Mouse (Mus musculus) urinary bladder, adult 2 months (tissue): Measurements from ENCODE around the gene Rela. TPM values are rescaled to one million over a fixed set of nuclear protein-coding genes. Genes with fewer than 3 reads are reported as not detected.
A peak's percentile ranks its signal among the peaks of the same experiment; 100 is the strongest.

Experiments used
- DNase-seq: peaks from one replicate; pipeline ENCODE4 v3.0.0; 2022; ENCODE audit warnings: low spot score
- polyA plus RNA-seq: library from polyadenylated mRNA; depleted of rRNA; stranded (reverse); fragments of >200 nt; gene quantifications from 2 replicates; pipeline ENCODE4 v1.2.3, GENCODE M21; 2012

Rela gene
- polyA plus RNA-seq, 1 experiment, result 58.3 TPM

- no peak for DNase-seq
These were observed 1.2 kb upstream of the Rela start for GRCm38 (mm10) chr19:5636036-5636570.

GRCm38 (mm10) chr19:5636571-5637041 is 677 bp upstream of the Rela start:
- DNase-seq, result no peak

GRCm38 (mm10) chr19:5638416-5639005 is 1.2 kb downstream of the Rela start:
- DNase-seq, result no peak

GRCm38 (mm10) chr19:5640339-5640738 is 3.1 kb downstream of the Rela start:
- DNase-seq, result no peak

GRCm38 (mm10) chr19:5641021-5641420 is 3.7 kb downstream of the Rela start:
- no peak for DNase-seq

GRCm38 (mm10) chr19:5641641-5642040 is 4.4 kb downstream of the Rela start:
- DNase-seq, result no peak

- DNase-seq, result no peak
These were observed 8.0 kb downstream of the Rela start for GRCm38 (mm10) chr19:5645280-5645679.

- no peak for DNase-seq
These were observed 9.5 kb downstream of the Rela start for GRCm38 (mm10) chr19:5646731-5647330.

- DNase-seq, result no peak
These were observed 10.5 kb downstream of the Rela start for GRCm38 (mm10) chr19:5647791-5648190.

- DNase-seq, result peak; percentile 65
These were observed 11.4 kb downstream of the Rela start for GRCm38 (mm10) chr19:5648401-5649297.

- DNase-seq, result peak; percentile 22
These were observed 12.0 kb downstream of the Rela start for GRCm38 (mm10) chr19:5649298-5649741.

GRCm38 (mm10) chr19:5651502-5652274 is 14.4 kb downstream of the Rela start:
- DNase-seq, result no peak

GRCm38 (mm10) chr19:5652570-5652969 is 15.3 kb downstream of the Rela start:
- no peak for DNase-seq

- DNase-seq, result no peak
These were observed 16.9 kb downstream of the Rela start for GRCm38 (mm10) chr19:5653969-5654719.

- no peak for DNase-seq
These were observed 17.5 kb downstream of the Rela start for GRCm38 (mm10) chr19:5654720-5655298.

- no peak for DNase-seq
These were observed 23.9 kb downstream of the Rela start for GRCm38 (mm10) chr19:5660942-5661751.

GRCm38 (mm10) chr19:5662310-5662709 is 25.0 kb downstream of the Rela start:
- DNase-seq, result no peak

- peak; percentile 77 for DNase-seq
These were observed 26.0 kb downstream of the Rela start, which contains the start of gene Sipa1 for GRCm38 (mm10) chr19:5662981-5663913. Gene Sipa1 (minus strand): TSS chr19:5663707.
